Mouse (Mus musculus) kidney, postnatal 36 days (tissue): ENCODE measurements around the gene Gpc6.

Experiments
- DNase-seq, 2 experiments: peaks; one replicate each; pipeline ENCODE4 v3.0.0; 2021 to 2022; ENCODE audit warnings: mixed read lengths in 2 of 2

The Gpc6 gene

GRCm38 (mm10) chr14:116947939-116948591 is 22.9 kb downstream of the Gpc6 start:
- DNase-seq: no peak

DNA sequence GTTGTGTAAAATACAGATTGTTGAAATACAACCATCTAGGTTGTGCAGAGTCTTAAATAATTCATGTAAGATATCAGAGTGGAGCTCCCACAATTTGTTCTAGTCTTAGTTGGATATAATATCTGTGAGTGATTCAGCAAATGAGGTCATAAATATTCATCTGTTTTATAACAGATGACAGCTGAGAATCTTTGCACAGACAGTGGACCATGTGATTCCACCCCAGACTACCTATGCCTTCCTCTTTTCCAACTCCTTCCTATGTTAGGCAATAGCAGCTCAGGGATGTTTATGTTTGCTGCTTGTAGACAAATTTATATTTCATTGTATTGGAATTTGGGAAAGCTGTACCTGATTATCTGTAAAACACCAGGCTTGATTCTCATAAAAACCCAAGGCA is 32.0 kb downstream of the Gpc6 start:
- DNase-seq: no peak

DNA sequence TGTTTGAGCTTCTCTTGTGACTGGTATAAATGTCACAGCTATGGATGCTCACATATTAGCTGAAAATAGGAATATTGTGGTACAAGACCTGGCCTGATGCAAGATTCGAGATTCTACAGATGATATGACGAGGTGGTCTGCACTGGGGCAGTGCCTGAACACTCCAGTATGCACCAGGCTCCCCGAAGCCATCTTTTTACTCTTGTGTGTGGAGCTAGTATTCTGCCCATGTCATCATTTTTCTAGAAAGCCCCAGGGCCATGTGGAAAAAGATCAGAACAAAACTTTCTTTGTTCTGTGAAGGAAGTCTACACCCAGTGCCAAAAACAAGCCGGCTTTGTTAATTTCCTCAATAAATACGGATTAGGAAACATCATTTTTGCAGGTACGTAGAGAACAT is 39.7 kb downstream of the Gpc6 start:
- DNase-seq: no peak

GRCm38 (mm10) chr14:116974708-116975107 is 49.6 kb downstream of the Gpc6 start:
- no peak for DNase-seq

DNA sequence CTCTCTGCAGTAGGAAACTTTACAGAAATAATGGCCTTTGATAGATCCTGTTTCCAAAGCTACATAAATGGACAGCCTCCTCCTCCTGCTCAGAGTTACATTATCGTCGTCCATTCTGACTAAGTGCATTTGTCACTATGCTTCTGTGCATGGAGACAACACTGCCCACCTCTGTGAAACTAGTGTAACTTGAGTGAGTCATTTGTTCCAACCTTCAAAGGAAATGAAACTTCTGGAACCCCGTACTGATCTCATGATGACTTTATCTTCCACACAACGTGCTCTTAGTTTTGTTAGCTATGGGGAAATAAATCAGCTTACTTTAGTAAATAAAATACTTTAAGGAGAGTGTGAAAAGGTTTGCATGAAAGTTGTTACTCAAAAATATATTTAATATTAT is 50.1 kb downstream of the Gpc6 start:
- DNase-seq: no peak

DNA sequence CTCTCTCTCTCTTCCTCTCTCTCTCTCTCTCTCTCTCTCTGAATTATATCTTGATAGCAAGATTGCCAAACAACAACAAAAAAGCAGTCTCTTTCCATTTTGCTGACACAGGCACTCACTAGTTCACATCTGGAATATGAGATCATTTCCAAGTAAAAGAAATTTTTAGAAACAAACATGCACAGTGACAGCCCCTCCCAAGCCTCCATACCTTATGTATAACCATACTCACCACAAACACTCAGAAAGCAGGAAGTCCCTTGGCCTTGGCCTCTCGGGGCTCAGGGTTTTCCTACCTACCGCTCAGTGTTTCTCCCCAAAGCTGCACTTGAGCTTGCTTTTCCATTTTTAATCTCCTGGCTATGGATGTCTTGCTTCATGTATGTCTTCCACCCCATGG is 52.1 kb downstream of the Gpc6 start:
- no peak for DNase-seq

DNA sequence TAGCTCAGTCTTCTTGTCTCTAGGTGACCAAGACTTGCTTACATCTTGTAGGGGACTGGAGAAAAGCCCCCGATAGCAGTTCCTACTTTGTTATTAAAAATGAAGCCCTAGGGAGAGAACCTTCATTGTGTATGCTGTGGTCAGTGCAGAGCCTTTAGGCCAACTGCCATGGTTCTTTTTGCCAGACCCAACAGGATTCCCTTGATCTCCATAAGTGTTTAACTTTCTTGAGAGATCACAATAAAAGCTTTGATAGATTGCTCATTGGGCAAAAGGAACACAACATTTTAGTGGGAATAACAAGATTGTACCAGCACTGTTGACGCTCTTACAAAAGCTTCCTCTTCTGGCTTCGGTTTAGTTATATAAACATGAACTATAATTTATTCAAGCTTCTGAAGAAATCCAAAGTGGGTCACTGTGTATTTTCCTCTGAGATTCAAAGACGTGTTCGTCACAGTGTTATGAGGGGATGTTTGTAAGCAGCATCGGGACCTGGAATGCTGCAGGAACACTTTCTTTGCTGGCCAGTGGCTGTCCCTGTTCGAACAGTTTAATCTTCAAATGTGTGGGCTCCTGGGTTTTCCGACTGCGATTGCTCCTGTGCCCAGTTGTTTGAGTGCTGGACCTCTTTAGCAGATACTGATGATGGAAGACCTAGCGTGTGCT is 54.7 kb downstream of the Gpc6 start:
- DNase-seq: peak in 1 of 2 experiments; percentile 2

DNA sequence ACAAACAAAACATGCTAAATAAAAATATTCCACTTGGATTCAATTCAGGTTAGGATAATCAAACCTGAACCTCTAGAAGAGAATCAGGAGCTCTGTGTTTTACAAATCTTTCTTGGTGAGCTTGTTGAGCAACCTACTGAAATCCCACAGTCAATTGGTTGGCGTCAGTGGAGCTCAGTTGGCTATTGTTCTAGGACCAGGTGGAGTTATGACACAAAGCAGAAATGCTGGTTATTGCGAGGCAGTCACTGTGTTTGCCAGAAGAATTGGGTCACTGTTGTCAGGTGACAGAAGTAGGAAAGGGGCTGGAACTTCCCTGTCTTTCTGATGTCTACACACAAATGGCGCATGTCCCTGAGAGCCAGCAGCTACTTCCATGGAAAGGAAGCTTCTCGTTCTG is 56.6 kb downstream of the Gpc6 start:
- DNase-seq: no peak

DNA sequence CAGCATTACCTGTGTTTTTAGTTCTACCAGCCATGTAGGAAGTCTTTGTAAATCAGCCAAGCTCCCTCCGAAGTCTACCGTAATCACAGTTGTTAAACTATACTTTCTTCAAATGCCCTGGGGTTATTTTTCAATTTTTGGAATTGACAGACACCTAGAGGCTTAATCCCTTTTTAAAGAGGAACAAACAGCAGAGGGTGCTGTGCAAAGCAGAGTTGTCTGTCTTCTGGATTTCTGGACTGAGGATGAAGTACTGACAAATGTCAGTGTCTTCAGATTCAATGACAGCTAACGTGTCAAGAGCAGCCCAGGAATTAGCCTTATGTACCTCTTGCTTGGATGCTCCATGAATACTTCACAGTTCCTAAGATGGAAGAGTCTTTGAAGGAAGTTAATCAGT is 62.2 kb downstream of the Gpc6 start:
- DNase-seq: no peak

GRCm38 (mm10) chr14:117000376-117000775 is 75.3 kb downstream of the Gpc6 start:
- no peak for DNase-seq

DNA sequence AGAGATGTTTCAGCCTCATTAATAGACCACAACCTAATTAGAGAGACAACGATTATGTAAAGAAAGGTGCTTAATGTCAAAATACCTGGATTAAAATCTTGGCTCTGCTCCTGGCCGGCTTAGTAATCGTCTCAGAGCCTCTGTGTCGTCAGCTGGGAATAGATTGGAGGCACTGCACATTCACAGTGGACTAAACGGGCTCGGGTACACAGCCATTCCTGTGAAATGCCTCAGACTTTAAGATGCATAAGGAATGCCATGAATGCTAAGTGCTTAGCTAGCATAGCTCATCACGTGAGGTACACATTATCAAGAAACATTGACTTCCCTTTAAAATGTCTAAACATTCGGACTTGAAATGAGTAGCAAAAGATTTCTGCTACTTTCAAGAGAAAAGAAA is 77.2 kb downstream of the Gpc6 start:
- DNase-seq: no peak

DNA sequence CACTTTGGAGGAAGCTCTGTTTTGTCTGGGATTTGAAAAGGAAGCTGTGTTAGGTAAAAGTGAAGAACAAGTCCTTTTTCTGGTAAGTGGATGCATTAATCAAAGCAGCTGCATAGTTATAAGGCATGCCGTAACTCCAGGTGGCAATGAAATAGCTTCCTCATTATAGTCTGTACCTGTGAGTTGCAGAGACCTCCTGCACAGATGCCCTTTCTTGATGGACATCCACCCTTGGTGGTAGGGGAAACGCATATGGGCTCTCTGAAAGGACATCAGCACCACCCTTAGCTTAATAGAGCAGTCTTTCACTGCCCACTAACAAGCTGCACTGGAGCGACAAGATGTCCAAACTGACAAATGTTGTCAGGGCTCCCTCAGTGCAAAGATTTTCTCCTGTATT is 83.7 kb downstream of the Gpc6 start:
- DNase-seq: no peak

GRCm38 (mm10) chr14:117012969-117013368 is 87.9 kb downstream of the Gpc6 start:
- no peak for DNase-seq

GRCm38 (mm10) chr14:117013554-117014117 is 88.5 kb downstream of the Gpc6 start:
- no peak for DNase-seq

GRCm38 (mm10) chr14:117015333-117015922 is 90.3 kb downstream of the Gpc6 start:
- DNase-seq: no peak

DNA sequence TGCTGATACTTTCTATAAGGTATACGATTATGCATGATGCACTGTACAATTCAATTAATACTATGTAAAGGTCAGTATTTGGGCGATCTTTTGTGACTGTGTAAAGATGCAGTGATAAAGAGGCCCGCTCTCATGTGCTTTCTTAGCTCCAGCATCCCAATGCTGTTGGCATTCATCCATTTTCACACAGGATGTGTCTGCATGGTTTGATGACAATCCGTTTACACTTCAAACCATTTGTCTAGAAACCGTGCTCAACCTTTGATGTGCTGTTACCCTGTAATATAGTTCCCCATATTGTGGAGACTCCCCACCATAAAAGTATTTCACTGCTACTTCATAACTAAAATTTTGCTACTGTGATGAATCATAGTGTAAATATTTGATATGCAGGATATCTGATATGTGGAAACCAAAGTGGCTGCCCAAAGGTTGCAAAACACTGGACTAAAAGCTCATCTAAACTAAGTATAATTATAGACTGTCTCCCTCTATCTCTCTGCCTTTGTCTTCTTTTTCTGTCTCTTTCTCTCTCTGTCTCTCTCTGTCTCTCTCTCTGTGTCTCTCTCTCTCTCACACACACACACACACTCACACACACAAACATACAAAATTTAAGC is 97.2 kb downstream of the Gpc6 start:
- no peak for DNase-seq

- no peak for DNase-seq
Observed at GRCm38 (mm10) chr14:117034146-117034545, 109.0 kb downstream of the Gpc6 start.

DNA sequence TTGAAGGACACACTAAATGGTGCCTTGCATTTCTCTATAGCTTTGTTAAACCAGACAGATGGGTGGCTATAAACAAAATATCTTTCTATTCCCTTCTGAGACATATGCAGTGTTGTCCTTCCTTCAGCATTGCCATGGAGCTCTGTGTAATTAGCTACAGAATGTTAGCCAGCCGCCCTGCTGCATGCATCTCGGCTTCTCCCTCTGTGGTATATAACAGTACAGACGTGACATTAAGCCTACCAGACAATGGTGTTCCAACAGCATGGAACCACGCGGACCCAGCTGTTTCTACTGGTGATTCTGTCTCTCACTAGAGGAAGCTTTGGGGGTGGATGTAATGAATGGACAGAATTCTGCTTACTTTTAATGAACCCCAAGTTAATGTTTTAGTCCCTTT is 115.9 kb downstream of the Gpc6 start:
- DNase-seq: no peak

DNA sequence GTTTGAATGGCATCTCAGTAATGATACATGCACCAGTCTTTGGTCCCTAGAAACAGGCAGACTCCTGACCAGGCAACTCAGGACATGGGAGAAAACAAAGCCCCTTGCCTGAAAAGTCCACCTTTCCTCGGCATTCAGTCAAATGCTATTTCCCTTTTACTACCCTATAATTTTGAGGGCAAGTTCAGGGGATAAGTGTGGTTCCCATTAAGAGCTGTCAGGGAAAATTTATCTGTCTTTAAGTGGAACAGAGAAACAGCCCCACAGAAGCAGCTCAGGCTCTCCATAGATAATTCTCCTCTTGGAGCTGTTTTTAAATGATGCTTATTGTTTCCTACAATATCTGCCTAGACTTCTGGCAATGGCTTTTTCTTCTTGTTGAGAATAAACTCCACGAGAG is 123.8 kb downstream of the Gpc6 start:
- no peak for DNase-seq

DNA sequence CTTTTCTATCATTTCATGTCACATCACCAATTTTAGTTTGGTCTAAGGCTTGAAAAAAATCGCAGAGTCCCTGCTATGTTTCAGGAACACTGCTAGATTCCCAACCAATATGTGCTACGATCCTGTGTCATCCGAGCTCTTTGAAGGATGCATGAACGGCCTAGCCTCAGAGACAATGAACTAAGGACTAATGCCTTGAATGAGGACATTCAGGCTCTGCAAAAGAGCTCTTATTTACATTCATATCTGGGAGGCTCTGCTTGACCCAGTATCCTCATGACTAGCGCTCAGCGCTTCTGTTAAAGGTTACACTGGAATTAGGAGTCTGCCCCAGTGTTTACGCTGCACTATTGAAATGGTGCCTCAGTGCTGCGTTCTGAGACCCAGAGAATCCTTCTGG is 125.8 kb downstream of the Gpc6 start:
- no peak for DNase-seq

- DNase-seq: no peak
Observed at GRCm38 (mm10) chr14:117053361-117053760, 128.2 kb downstream of the Gpc6 start.

DNA sequence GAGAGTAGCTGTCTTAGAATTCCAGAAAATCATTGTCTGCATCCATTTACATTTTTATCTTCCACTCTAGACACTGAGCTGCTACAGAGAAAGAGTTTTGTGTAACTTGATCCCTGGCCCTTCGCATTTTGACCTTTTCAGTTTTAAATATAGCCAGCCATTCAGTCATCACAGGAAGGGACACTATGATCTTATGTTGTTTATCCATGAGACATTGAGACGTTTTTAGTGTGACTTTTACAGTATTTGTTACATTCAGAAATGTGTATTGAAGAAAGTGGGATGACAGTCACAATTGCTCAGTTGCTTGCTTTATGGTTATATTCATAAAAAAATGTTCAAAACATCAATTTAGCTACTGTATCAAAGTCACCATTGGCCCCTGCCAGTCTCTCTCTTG is 130.0 kb downstream of the Gpc6 start:
- no peak for DNase-seq

DNA sequence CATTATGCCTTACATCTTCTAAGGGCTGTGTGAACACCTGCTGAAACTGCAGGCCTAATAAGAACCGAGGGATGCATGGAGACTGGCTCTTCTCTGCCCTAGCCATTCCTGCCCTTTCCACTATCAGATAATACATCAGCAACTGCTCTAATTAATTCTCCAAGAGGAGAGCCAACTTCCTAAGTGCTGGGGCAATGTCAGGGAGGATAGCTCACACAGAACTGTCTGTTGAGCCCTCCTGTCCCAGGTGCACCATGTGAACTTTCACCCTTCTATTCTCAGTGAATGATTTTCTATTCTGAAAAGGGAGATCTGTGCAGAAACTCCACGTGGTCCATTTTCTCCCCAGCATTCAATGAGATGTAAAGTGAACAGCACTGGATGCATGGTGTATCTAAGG is 136.0 kb downstream of the Gpc6 start:
- DNase-seq: no peak

DNA sequence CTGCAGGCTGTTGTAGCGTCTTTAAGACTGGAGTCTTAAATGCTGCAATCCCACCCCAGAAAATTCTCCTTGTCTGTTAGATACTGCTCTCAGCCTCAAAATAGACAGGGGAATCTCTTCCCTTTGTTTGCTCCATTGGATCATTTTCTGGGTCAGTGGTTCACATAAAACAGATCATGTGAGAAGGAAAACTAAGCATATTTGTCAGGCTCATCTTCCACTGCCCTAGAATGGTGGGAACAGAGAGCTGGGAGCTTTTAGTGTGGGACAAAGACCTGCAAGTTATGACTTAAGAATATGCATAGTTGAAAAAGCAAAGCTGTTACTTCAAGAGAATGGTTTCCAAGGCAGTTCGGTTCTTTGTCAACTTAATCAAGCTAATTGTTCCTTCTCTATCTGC is 136.4 kb downstream of the Gpc6 start:
- no peak for DNase-seq
